Mouse (Mus musculus) embryonic facial prominence, embryonic 10.5 days (tissue): ENCODE results near the gene Vezt. TPM values are rescaled to one million over a fixed set of nuclear protein-coding genes. Genes with fewer than 3 reads are reported as not detected.

Source experiments
- DNase-seq: peaks from one replicate; pipeline ENCODE4 v3.0.0-alpha.2; 2017; ENCODE audit warnings: low spot score
- H3K27ac ChIP-seq: fragments of 300-500 bp; sonication (generic); replicated peaks from 2 replicates; pipeline ENCODE4 v1.5.1; 2016; ENCODE audit warnings: mild to moderate bottlenecking
- H3K27me3 ChIP-seq: fragments of 300-500 bp; sonication (generic); replicated peaks from 2 replicates; pipeline ENCODE4 v1.6.1; 2016; ENCODE audit warnings: low read depth, mild to moderate bottlenecking; ENCODE audit not compliant: poor library complexity, severe bottlenecking
- H3K36me3 ChIP-seq: fragments of 300-500 bp; sonication (generic); replicated peaks from 2 replicates; pipeline ENCODE4 v1.6.1; 2016; ENCODE audit warnings: mild to moderate bottlenecking, moderate library complexity
- H3K4me1 ChIP-seq: fragments of 300-500 bp; sonication (generic); 2 replicates; pipeline ENCODE4 v1.6.1; 2016
- H3K4me3 ChIP-seq: fragments of 300-500 bp; sonication (generic); 2 replicates; pipeline ENCODE4 v1.5.1; 2016; ENCODE audit warnings: mild to moderate bottlenecking, moderate library complexity
- H3K9me3 ChIP-seq: fragments of 300-500 bp; sonication (generic); 2 replicates; pipeline ENCODE4 v1.6.1; 2016; ENCODE audit warnings: mild to moderate bottlenecking
- WGBS: fragments of 180-500 bp; shearing (Covaris S2); methylation state at CpG from one replicate; pipeline ENCODE4 v1.1.7; 2016; 5-methylcytosine and 5-hydroxymethylcytosine counted together
- polyA plus RNA-seq: library from polyadenylated mRNA; unstranded; fragments of >200 nt; fragmentation: Nextera tagmentation; extraction: Ambion mirVana; gene quantifications from 2 replicates; pipeline ENCODE4 v1.2.1, GENCODE M21; 2016

The Vezt gene
- polyA plus RNA-seq, 1 experiment from 2014 or later, result 24.8 TPM

DNA sequence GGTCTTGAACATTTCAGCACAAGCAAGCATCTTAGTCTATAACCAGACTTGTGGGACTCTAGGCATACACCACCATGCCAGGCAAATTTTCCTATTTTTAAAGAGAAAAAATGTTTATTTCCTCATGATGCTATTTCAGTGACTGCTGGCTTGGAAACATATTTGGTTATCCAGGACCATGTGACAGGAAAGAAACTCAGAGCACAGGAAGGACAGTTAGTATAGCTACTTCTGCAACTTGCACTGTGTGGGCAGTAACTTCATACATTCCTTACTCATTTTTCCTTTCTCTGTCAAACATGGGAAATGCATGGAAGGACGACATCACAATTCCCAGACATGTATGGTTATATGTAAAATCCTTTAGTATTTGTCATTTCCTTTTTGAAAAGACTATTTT is 36.3 kb downstream of the Vezt start:
- Histone ChIP-seq H3K27me3 (no peaks in the 10 kb centered on the region), H3K4me3 (no peak overlapping the region), H3K9me3 (no peaks in the 10 kb centered on the region), H3K4me1 (no peaks in the 10 kb centered on the region), H3K36me3 (peaks cover 92% of the 10 kb centered on the region), H3K27ac (no peak overlapping the region)
- WGBS, result 84% methylated on average over 1 of the region's 1 CpGs
- no peak for DNase-seq

- Histone ChIP-seq H3K4me1 (no peaks in the 10 kb centered on the region), H3K27me3 (no peaks in the 10 kb centered on the region), H3K36me3 (peaks cover 91% of the 10 kb centered on the region), H3K9me3 (no peaks in the 10 kb centered on the region), H3K4me3 (no peak overlapping the region), H3K27ac (no peak overlapping the region)
- DNase-seq, result no peak
- WGBS, result 88% methylated on average over 1 of the region's 1 CpGs
Measured at GRCm38 (mm10) chr10:93995100-93995499, 40.5 kb downstream of the Vezt start.

- no peaks in the 10 kb centered on the region for H3K4me1 ChIP-seq
- no peak overlapping the region for H3K4me3 ChIP-seq
- H3K36me3 ChIP-seq, result peaks cover 91% of the 10 kb centered on the region
- H3K9me3 ChIP-seq, result no peaks in the 10 kb centered on the region
- no peak overlapping the region for H3K27ac ChIP-seq
- no peaks in the 10 kb centered on the region for H3K27me3 ChIP-seq
- WGBS, result 95% methylated on average over 10 of the region's 10 CpGs
- no peak for DNase-seq
Measured at GRCm38 (mm10) chr10:93994136-93994535, 41.5 kb downstream of the Vezt start.

GRCm38 (mm10) chr10:93985357-93985756 is 50.3 kb downstream of the Vezt start:
- no peak overlapping the region for H3K4me3 ChIP-seq
- no peaks in the 10 kb centered on the region for H3K9me3 ChIP-seq
- no peak overlapping the region for H3K27ac ChIP-seq
- no peaks in the 10 kb centered on the region for H3K4me1 ChIP-seq
- peaks cover 71% of the 10 kb centered on the region for H3K36me3 ChIP-seq
- no peaks in the 10 kb centered on the region for H3K27me3 ChIP-seq
- no peak for DNase-seq

- H3K4me1 ChIP-seq, result peaks cover 4% of the 10 kb centered on the region; the same call in 1 of the 2 replicates
- no peaks in the 10 kb centered on the region for H3K9me3 ChIP-seq
- DNase-seq, result no peak
- H3K27me3 ChIP-seq, result no peaks in the 10 kb centered on the region
- peaks cover 60% of the 10 kb centered on the region for H3K36me3 ChIP-seq
- H3K27ac ChIP-seq, result no peak overlapping the region
- 44% methylated on average over 10 of the region's 10 CpGs for WGBS
- H3K4me3 ChIP-seq, result no peak overlapping the region
Measured at GRCm38 (mm10) chr10:93969306-93969705, 66.3 kb downstream of the Vezt start.

DNA sequence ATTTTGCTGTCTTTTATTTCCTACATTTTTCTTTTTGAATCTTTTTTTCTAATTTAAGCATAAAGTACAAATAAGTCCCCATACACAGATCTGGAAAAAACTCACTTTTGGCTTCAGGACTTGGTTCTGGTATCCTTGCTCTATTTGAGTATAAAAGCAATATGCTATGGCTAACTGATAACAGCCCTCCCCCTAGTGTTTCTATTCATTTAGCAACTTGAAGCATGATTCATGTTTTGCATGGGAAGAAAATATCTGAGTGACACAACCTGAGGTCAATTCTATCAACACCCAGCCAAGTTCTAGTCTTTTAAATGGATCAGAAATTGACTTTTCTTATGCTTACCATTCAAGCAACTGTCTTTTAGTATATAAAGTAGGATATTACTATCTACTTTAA is 68.1 kb downstream of the Vezt start:
- Histone ChIP-seq H3K36me3 (peaks cover 47% of the 10 kb centered on the region), H3K4me1 (peaks cover 4% of the 10 kb centered on the region; the same call in 1 of the 2 replicates), H3K27me3 (no peaks in the 10 kb centered on the region), H3K9me3 (no peaks in the 10 kb centered on the region), H3K4me3 (no peak overlapping the region), H3K27ac (no peak overlapping the region)
- no peak for DNase-seq

- Histone ChIP-seq H3K27ac (no peak overlapping the region), H3K9me3 (no peaks in the 10 kb centered on the region), H3K4me3 (no peak overlapping the region), H3K4me1 (no peaks in the 10 kb centered on the region), H3K36me3 (no peaks in the 10 kb centered on the region), H3K27me3 (no peaks in the 10 kb centered on the region)
- 91% methylated on average over 3 of the region's 3 CpGs for WGBS
- no peak for DNase-seq
Measured at GRCm38 (mm10) chr10:93954023-93954422, 81.6 kb downstream of the Vezt start.

DNA sequence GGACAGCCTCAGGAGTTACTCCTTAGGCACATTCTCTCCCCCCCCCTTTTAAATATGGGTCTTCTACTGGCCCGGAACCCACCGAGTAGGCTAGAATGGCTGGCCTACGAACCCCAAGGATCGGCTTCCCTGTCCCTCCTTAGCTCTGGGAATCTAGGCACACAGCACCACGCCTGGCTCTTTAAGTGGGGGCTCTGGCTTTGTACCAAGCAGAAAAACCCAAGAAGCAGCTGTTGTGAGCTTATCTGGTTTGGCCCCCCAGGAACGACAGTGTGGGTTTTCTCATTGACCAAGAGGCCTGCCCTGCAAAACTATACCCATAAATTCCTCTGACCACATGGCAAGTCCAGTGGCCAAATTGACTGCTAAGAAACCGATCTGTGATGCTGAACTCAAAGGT is 82.1 kb downstream of the Vezt start:
- Histone ChIP-seq H3K4me1 (no peaks in the 10 kb centered on the region), H3K36me3 (no peaks in the 10 kb centered on the region), H3K27ac (no peak overlapping the region), H3K4me3 (no peak overlapping the region), H3K27me3 (no peaks in the 10 kb centered on the region), H3K9me3 (no peaks in the 10 kb centered on the region)
- 92% methylated on average over 7 of the region's 7 CpGs for WGBS
- DNase-seq, result no peak

GRCm38 (mm10) chr10:93950991-93951390 is 84.6 kb downstream of the Vezt start:
- Histone ChIP-seq H3K4me1 (no peaks in the 10 kb centered on the region), H3K4me3 (no peak overlapping the region), H3K27me3 (no peaks in the 10 kb centered on the region), H3K9me3 (no peaks in the 10 kb centered on the region), H3K27ac (no peak overlapping the region), H3K36me3 (no peaks in the 10 kb centered on the region)
- WGBS, result 94% methylated on average over 3 of the region's 3 CpGs
- DNase-seq, result no peak

GRCm38 (mm10) chr10:93949921-93950320 is 85.7 kb downstream of the Vezt start:
- no peak for DNase-seq
- 93% methylated on average over 2 of the region's 2 CpGs for WGBS
- no peak overlapping the region for H3K27ac ChIP-seq
- H3K36me3 ChIP-seq, result no peaks in the 10 kb centered on the region
- no peak overlapping the region for H3K4me3 ChIP-seq
- peaks cover 5% of the 10 kb centered on the region; the same call in 1 of the 2 replicates for H3K4me1 ChIP-seq
- no peaks in the 10 kb centered on the region for H3K9me3 ChIP-seq
- no peaks in the 10 kb centered on the region for H3K27me3 ChIP-seq

- Histone ChIP-seq H3K4me3 (no peak overlapping the region), H3K4me1 (peaks cover 5% of the 10 kb centered on the region; the same call in 1 of the 2 replicates), H3K9me3 (no peaks in the 10 kb centered on the region), H3K27ac (no peak overlapping the region), H3K27me3 (no peaks in the 10 kb centered on the region), H3K36me3 (no peaks in the 10 kb centered on the region)
- 73% methylated on average over 9 of the region's 9 CpGs for WGBS
- DNase-seq, result no peak
Measured at GRCm38 (mm10) chr10:93945843-93946499, 89.6 kb downstream of the Vezt start.

DNA sequence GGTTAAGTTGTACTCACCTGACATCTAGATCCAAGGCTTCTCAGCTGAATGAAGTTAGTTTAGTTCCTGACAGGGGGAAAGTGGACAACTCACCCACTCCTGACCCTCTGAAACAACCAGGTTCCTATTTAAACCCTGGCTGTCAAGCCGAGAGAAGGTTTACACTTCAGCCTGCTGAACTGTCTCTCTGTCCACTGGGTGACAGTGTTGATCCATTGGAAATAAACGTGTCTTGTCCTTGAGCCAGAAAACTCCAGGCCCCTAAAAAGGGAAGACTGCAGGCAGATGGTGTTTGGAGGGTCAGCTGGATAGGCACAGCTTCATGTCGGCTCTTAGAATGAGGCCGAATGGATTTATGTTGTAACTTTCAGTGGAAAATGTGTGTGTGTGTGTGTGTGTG is 90.3 kb downstream of the Vezt start:
- DNase-seq, result no peak
- Histone ChIP-seq H3K27me3 (no peaks in the 10 kb centered on the region), H3K27ac (no peak overlapping the region), H3K9me3 (no peaks in the 10 kb centered on the region), H3K4me3 (no peak overlapping the region), H3K36me3 (no peaks in the 10 kb centered on the region), H3K4me1 (peaks cover 5% of the 10 kb centered on the region; the same call in 1 of the 2 replicates)
- 55% methylated on average over 4 of the region's 4 CpGs for WGBS

- DNase-seq, result no peak
- Histone ChIP-seq H3K4me1 (peaks cover 5% of the 10 kb centered on the region; the same call in 1 of the 2 replicates), H3K4me3 (no peak overlapping the region), H3K27me3 (no peaks in the 10 kb centered on the region), H3K27ac (no peak overlapping the region), H3K9me3 (no peaks in the 10 kb centered on the region), H3K36me3 (no peaks in the 10 kb centered on the region)
- 66% methylated on average over 5 of the region's 5 CpGs for WGBS
Measured at GRCm38 (mm10) chr10:93944241-93944640, 91.4 kb downstream of the Vezt start.
